Mouse (Mus musculus) Patski (cell line): Measurements from ENCODE around the gene Gmfb. TPM values are rescaled to one million over a fixed set of nuclear protein-coding genes. Genes with fewer than 3 reads are reported as not detected.
A peak's percentile ranks its signal among the peaks of the same experiment; 100 is the strongest.

ENCODE experiments used
- ATAC-seq: fragments of 100-300 bp; one replicate; pipeline ENCODE4 v1.8.0; 2021
- CTCF ChIA-PET: fragments of 350-600 bp; sonication (Branson Sonifier 250); formaldehyde crosslinking; loops from one replicate; lab custom pipeline; 2022; ENCODE audit warnings: inconsistent platforms; lab: Charles Lee
- POLR2A ChIA-PET: fragments of 350-600 bp; sonication (Branson Sonifier 250); formaldehyde crosslinking; loops from one replicate; lab custom pipeline; 2022; ENCODE audit warnings: antibody characterized with exemption, inconsistent platforms; lab: Charles Lee
- DNase-seq: peaks from one replicate; pipeline ENCODE4 v3.0.0-alpha.2; 2011; ENCODE audit warnings: low read depth, low spot score
- H3K27me3 ChIP-seq: fragments of 371-371 bp; one replicate; pipeline ENCODE4 v1.5.1; 2021
- CTCF ChIP-seq: fragments of 100-300 bp; IDR thresholded peaks from one replicate; pipeline ENCODE4 v1.5.1; 2021
- in situ Hi-C: fragments of 300-500 bp; cut with MboI; formaldehyde crosslinking; loops from 3 replicates; pipeline ENCODE4 v1.11.1; 2018; ENCODE audit warnings: low pct_unique_long_range_greater_than_20kb, mixed read lengths
- polyA plus RNA-seq: library from polyadenylated mRNA; unstranded; gene quantifications from one replicate; pipeline ENCODE4 v1.2.3, GENCODE M21; 2021

Gene Gmfb
- 67.9 TPM for polyA plus RNA-seq

- ATAC-seq (peak; percentile 78), DNase-seq (no peak)
- peak; percentile 22 for TF ChIP-seq CTCF
- in situ Hi-C loops = no loop called here
- H3K27me3 ChIP-seq = no peaks in the 10 kb centered on the region
- POLR2A ChIA-PET = interaction anchor here (1.2 kb wide), 1 partner anchor 34 kb away, joined by 3 read pairs; the partner anchor contains the start of gene Cnih1
- CTCF ChIA-PET = no interaction called here
Measured at GRCm38 (mm10) chr14:46821873-46822716, at the start of gene Gmfb. Gene Gmfb, minus strand, starts transcription at chr14:46822242.

GRCm38 (mm10) chr14:46862922-46863321, 40.9 kb upstream of the Gmfb start:
- ChIA-PET POLR2A (no interaction called here), CTCF (interaction anchor here (1.0 to 1.9 kb wide), 2 partner anchors 9 to 18 kb away, joined by 3 to 5 read pairs; no protein-coding TSS in a partner anchor)
- no peak for TF ChIP-seq CTCF
- ATAC-seq (no peak), DNase-seq (no peak)
- in situ Hi-C loops = no loop called here
- no peaks in the 10 kb centered on the region for H3K27me3 ChIP-seq

GRCm38 (mm10) chr14:46853677-46854076, 31.6 kb upstream of the Gmfb start:
- ChIA-PET CTCF (interaction anchor here (1.0 kb wide), 1 partner anchor 10 kb away, joined by 3 read pairs; no protein-coding TSS in a partner anchor), POLR2A (no interaction called here)
- ATAC-seq = no peak
- in situ Hi-C loops = no loop called here
- no peak for DNase-seq
- TF ChIP-seq CTCF = no peak
- H3K27me3 ChIP-seq = no peaks in the 10 kb centered on the region

- no peak for TF ChIP-seq CTCF
- ATAC-seq (no peak), DNase-seq (no peak)
- no peaks in the 10 kb centered on the region for H3K27me3 ChIP-seq
- CTCF ChIA-PET = interaction anchor here (1.0 kb wide), 1 partner anchor 17 kb away, joined by 3 read pairs; the partner anchor contains the start of gene Cgrrf1
- in situ Hi-C loops = no loop called here
- POLR2A ChIA-PET = no interaction called here
Measured at GRCm38 (mm10) chr14:46849769-46850168, 27.7 kb upstream of the Gmfb start.

GRCm38 (mm10) chr14:46848736-46849135, 26.7 kb upstream of the Gmfb start:
- no peaks in the 10 kb centered on the region for H3K27me3 ChIP-seq
- DNase-seq (no peak), ATAC-seq (no peak)
- POLR2A ChIA-PET = no interaction called here
- in situ Hi-C loops = no loop called here
- CTCF ChIA-PET = no interaction called here
- TF ChIP-seq CTCF = no peak

GRCm38 (mm10) chr14:46848063-46848590, 26.1 kb upstream of the Gmfb start:
- ATAC-seq = no peak
- ChIA-PET POLR2A (no interaction called here), CTCF (interaction anchor here (0.8 kb wide), 1 partner anchor 22 kb away, joined by 3 read pairs; no protein-coding TSS in a partner anchor)
- no peak for DNase-seq
- TF ChIP-seq CTCF = no peak
- no peaks in the 10 kb centered on the region for H3K27me3 ChIP-seq
- in situ Hi-C loops = no loop called here

GRCm38 (mm10) chr14:46845706-46846105, 23.7 kb upstream of the Gmfb start:
- no peak for TF ChIP-seq CTCF
- ChIA-PET CTCF (no interaction called here), POLR2A (interaction anchor here (1.0 kb wide), 1 partner anchor 13 kb away, joined by 3 read pairs; no protein-coding TSS in a partner anchor)
- no peaks in the 10 kb centered on the region for H3K27me3 ChIP-seq
- in situ Hi-C loops = no loop called here
- DNase-seq = no peak
- ATAC-seq = no peak

GRCm38 (mm10) chr14:46839326-46839725, 17.3 kb upstream of the Gmfb start:
- in situ Hi-C loops = no loop called here
- TF ChIP-seq CTCF = no peak
- ChIA-PET CTCF (no interaction called here), POLR2A (no interaction called here)
- ATAC-seq (no peak), DNase-seq (no peak)
- H3K27me3 ChIP-seq = no peaks in the 10 kb centered on the region

GRCm38 (mm10) chr14:46832354-46833272, 10.6 kb upstream of the Gmfb start:
- POLR2A ChIA-PET = interaction anchor here (1.0 to 1.3 kb wide), 2 partner anchors 13 to 14 kb away, joined by 3 read pairs; no protein-coding TSS in a partner anchor
- in situ Hi-C loops = no loop called here
- H3K27me3 ChIP-seq = no peaks in the 10 kb centered on the region
- no peak for DNase-seq
- CTCF ChIA-PET = interaction anchor here (0.8 to 1.5 kb wide), 7 partner anchors 14 to 255 kb away, joined by 3 to 6 read pairs (median 3); no protein-coding TSS in a partner anchor
- no peak for TF ChIP-seq CTCF
- ATAC-seq = peak; percentile 36

- in situ Hi-C loops = no loop called here
- ChIA-PET POLR2A (interaction anchor here (1.0 kb wide), 1 partner anchor 13 kb away, joined by 3 read pairs; no protein-coding TSS in a partner anchor), CTCF (interaction anchor here (1.0 to 1.5 kb wide), 6 partner anchors 10 to 50 kb away, joined by 3 to 6 read pairs (median 4); no protein-coding TSS in a partner anchor)
- peak; percentile 79 for TF ChIP-seq CTCF
- H3K27me3 ChIP-seq = no peaks in the 10 kb centered on the region
- DNase-seq = peak; percentile 80
- peak; percentile 98 for ATAC-seq
Measured at GRCm38 (mm10) chr14:46831837-46832333, 9.8 kb upstream of the Gmfb start, which contains the start of gene Cgrrf1. Gene Cgrrf1, plus strand, starts transcription at chr14:46832125.
